Mouse (Mus musculus): ENCODE data around the gene Impg2. TPM values are rescaled to one million over a fixed set of nuclear protein-coding genes. Genes with fewer than 3 reads are reported as not detected.

Impg2 gene
- polyA plus RNA-seq (2015; fragmentation: Nextera tagmentation; extraction: Ambion mirVana): 0.10 and 0.20 TPM in 2 replicates

DNA sequence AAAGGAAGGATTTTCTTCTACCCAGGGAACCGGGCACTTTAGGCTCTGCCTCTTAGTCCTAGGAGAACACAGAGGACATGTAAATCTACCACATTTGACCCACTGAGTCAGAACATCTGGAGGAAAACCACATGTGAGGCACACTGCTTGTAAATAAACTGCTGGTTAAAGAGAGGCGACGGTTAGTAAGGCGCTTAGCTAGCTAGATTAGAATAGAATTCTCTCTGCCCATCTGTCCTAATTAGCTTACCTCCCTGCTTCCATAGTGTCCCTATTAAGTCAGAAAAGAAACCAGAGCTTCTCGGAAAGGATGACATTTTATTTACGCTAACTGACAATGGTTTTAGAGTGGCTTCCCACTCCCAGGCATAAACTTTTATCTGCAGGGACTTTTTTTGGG, at the start of gene Impg2:
TSS of gene Impg2 (plus strand) at position 263 of the 400 bp plus-strand sequence.
- Histone ChIP-seq H3K27ac (no peak within 1 kb of the TSS), H3K4me2 (replicated peaks) (no peak within 1 kb of the TSS), H3K36me3 (no peaks in the 10 kb centered on the region), H3K4me1 (peaks cover 3% of the 10 kb centered on the region; the same call in 1 of the 2 replicates), H3K27me3 (no peaks in the 10 kb centered on the region), H3K9ac (no peak within 1 kb of the TSS), H3K9me3 (no peaks in the 10 kb centered on the region), H3K4me3 (no peak within 1 kb of the TSS)
- WGBS: 37% methylated on average over 6 of the region's 6 CpGs
- no peak for ATAC-seq (ENCODE audit: low FRiP score, low read depth)

DNA sequence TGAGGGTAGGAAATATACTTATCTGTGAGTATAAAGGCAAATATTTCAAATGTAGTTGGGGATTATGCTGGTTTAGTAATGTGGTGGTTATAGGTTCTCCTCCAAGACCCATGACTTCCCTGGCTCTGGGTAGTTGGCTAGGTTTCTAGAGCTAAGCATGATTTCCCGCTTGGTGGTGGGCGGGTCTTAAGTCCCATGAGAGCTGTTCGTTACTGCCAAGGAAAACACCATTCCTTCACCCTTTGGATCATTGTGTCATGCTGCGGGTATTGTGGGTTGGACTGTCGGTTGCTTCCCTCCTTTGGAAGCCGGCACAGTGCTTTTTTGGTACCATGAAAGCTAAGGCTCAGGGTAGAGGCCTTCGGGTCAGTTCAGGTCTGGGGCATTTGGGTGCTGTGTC, 40.6 kb upstream of the Impg2 start:
- no peak overlapping the region for H3K4me3 ChIP-seq
- no peaks in the 10 kb centered on the region for H3K4me1 ChIP-seq
- H3K4me2 ChIP-seq (replicated peaks): no peak overlapping the region
- no peak overlapping the region for H3K27ac ChIP-seq
- H3K9me3 ChIP-seq: no peaks in the 10 kb centered on the region
- peaks cover 31% of the 10 kb centered on the region for H3K36me3 ChIP-seq
- no peak overlapping the region for H3K9ac ChIP-seq
- H3K27me3 ChIP-seq: no peaks in the 10 kb centered on the region
- no peak for ATAC-seq (ENCODE audit: low FRiP score, low read depth)
- 88% methylated on average over 7 of the region's 7 CpGs for WGBS

DNA sequence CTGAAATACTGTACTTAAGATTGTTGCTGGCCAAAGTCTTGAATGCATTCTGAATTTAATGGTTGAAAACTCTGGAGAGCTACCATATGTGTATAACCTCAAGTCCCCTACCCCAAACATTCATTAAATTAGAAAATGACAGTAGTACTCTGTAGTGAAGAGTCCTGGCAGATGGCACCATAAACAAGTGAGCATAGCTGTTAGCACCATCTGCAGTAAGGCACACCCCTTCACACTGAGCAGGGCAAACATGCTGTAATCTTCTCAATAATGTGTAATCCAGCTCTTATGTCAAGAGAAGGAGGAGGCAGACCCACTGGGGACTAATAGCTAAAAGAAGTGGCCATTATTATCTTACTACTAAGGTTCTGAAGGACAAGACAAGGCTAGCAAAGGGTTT, 33.9 kb upstream of the Impg2 start:
- no peaks in the 10 kb centered on the region for H3K27me3 ChIP-seq
- H3K4me3 ChIP-seq: no peak overlapping the region
- no peak overlapping the region for H3K9ac ChIP-seq
- no peak for ATAC-seq (ENCODE audit: low FRiP score, low read depth)
- H3K4me1 ChIP-seq: no peaks in the 10 kb centered on the region
- peaks cover 48% of the 10 kb centered on the region for H3K36me3 ChIP-seq
- H3K9me3 ChIP-seq: no peaks in the 10 kb centered on the region
- H3K27ac ChIP-seq: no peak overlapping the region
- no peak overlapping the region for H3K4me2 ChIP-seq (replicated peaks)

DNA sequence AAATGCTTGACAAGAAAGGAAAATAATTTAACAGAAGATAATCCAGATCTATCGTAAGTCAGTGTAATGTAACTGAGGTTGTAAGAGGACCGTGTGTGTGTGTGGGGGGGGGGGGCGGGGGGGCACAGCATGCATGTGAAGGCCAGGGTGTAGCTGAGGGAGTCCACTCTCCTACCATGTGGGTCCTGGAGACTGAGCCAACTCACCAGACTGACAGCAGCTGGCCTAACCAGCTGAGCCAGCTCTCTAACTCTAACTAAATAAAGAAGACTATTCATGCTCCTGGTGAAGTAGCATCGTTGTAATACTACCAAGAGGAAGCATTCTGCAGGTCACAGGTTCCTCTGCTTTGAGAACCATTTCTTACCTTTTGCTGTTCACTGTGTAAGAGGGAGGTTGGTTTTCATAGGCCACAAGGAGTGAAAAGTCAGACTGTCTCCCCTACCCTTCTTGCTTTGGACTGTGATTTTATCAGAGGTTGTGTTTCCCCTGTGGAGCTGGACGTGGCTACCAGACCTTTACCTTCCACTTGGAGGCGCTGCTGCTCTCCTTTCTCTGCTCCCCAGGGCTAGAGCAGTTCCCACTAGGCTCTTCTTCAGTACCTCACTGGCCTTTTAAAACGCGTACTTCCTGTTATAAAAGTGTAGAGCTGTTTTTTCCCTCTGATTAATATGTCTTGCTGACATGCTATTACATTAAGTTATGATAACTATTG, 28.1 kb upstream of the Impg2 start:
- 72% methylated on average over 8 of the region's 8 CpGs for WGBS
- no peaks in the 10 kb centered on the region for H3K9me3 ChIP-seq
- no peaks in the 10 kb centered on the region for H3K27me3 ChIP-seq
- H3K36me3 ChIP-seq: peaks cover 43% of the 10 kb centered on the region
- no peaks in the 10 kb centered on the region for H3K4me1 ChIP-seq
- H3K4me3 ChIP-seq: no peak overlapping the region
- no peak overlapping the region for H3K4me2 ChIP-seq (replicated peaks)
- no peak overlapping the region for H3K9ac ChIP-seq
- no peak for ATAC-seq (ENCODE audit: low FRiP score, low read depth)
- no peak overlapping the region for H3K27ac ChIP-seq

DNA sequence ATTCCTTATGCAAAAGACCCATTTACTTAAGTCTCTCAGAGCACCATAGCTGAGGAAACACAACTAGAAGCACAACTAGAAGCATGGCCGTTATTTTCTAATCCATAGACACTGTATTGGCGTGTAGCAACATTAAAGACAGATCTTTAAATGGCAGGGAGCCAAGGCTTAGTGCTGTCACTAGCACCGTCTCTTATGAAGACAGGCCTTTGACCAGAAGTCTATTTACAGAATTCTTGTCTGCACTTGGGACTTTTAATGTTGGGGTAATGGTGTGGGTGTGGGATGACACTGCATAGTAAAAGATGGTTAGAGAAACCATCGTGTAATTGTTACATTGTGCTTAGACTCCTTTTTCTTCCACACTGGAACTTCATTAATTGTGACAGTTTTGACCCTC, 17.2 kb upstream of the Impg2 start:
- no peak for ATAC-seq (ENCODE audit: low FRiP score, low read depth)
- Histone ChIP-seq H3K4me1 (no peaks in the 10 kb centered on the region), H3K36me3 (peaks cover 64% of the 10 kb centered on the region), H3K9ac (no peak overlapping the region), H3K27ac (no peak overlapping the region), H3K9me3 (0 out of 2 replicates have a peak, but pooled peaks cover 5% of the 10 kb centered on the region), H3K4me2 (replicated peaks) (no peak overlapping the region), H3K4me3 (no peak overlapping the region), H3K27me3 (no peaks in the 10 kb centered on the region)
- WGBS: 82% methylated on average over 4 of the region's 4 CpGs

DNA sequence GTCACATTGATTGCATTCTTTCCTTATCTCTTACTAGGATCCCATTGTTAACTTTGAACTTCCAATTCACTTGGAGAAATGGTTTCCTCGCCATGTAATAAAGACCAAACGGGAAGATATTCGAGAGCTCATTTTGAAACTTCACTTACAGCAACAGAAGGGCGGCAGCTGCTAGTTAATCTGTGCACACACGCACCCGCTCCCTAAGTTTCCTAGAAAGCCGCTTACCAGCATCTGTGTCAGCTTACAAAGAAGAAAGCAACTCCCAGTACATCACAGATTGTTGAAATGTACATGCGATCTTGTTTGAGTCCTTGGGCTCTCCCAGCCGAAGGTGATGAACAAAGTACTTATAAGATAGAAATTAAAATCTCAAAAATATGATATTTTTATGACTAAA, 15.9 kb upstream of the Impg2 start:
- no peak for ATAC-seq (ENCODE audit: low FRiP score, low read depth)
- Histone ChIP-seq H3K9ac (no peak overlapping the region), H3K9me3 (0 out of 2 replicates have a peak, but pooled peaks cover 5% of the 10 kb centered on the region), H3K4me1 (no peaks in the 10 kb centered on the region), H3K27me3 (no peaks in the 10 kb centered on the region), H3K27ac (no peak overlapping the region), H3K4me2 (replicated peaks) (no peak overlapping the region), H3K36me3 (peaks cover 50% of the 10 kb centered on the region), H3K4me3 (no peak overlapping the region)
- WGBS: 85% methylated on average over 9 of the region's 9 CpGs

DNA sequence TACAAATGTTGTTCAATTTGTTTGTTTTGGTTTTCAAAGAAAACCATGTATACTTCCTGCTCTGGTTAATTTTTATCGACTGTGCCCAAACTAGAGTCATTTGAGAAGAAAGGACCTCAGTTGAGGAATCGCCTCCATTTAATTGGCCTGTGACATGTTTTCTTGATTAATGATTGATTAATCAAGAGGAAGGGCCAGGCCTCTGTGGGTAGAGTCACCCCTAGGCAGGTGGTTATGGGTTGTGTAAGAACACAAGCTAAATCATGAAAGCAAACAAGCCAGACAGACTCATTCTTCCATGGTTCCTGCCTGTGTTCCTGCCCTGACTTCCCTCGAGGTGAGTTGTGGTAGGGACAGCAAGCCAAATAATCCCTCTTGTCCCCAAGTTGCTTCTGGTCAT, 8.6 kb downstream of the Impg2 start:
- Histone ChIP-seq H3K4me1 (no peaks in the 10 kb centered on the region), H3K4me3 (no peak overlapping the region), H3K27ac (no peak overlapping the region), H3K36me3 (no peaks in the 10 kb centered on the region), H3K9me3 (no peaks in the 10 kb centered on the region), H3K9ac (no peak overlapping the region), H3K4me2 (replicated peaks) (no peak overlapping the region), H3K27me3 (no peaks in the 10 kb centered on the region)
- no peak for ATAC-seq (ENCODE audit: low FRiP score, low read depth)
- 56% methylated on average over 3 of the region's 3 CpGs for WGBS

DNA sequence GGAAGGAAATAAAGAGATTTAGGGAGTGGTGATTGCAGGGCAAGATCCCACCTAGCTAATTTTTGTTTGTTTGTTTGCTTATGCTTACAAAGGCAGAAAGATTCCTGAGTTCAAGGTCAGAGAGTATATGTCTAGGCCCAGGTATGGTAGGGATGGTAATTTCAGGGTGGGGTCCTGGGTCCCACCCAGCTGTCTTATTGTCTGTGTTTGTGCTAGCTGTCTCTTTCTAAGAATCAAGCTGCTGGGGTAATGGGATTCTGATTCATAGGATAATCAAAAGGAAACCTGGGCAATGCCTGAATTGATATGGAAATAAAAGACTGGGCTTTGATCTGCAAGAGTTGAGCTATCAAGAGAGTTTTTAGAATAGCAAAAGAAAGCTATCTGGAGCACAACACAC, 23.6 kb downstream of the Impg2 start:
- Histone ChIP-seq H3K4me3 (no peak overlapping the region), H3K27me3 (no peaks in the 10 kb centered on the region), H3K4me1 (no peaks in the 10 kb centered on the region), H3K36me3 (0 out of 2 replicates have a peak, but pooled peaks cover 3% of the 10 kb centered on the region), H3K27ac (no peak overlapping the region), H3K9me3 (no peaks in the 10 kb centered on the region), H3K4me2 (replicated peaks) (no peak overlapping the region), H3K9ac (no peak overlapping the region)
- no peak for ATAC-seq (ENCODE audit: low FRiP score, low read depth)

DNA sequence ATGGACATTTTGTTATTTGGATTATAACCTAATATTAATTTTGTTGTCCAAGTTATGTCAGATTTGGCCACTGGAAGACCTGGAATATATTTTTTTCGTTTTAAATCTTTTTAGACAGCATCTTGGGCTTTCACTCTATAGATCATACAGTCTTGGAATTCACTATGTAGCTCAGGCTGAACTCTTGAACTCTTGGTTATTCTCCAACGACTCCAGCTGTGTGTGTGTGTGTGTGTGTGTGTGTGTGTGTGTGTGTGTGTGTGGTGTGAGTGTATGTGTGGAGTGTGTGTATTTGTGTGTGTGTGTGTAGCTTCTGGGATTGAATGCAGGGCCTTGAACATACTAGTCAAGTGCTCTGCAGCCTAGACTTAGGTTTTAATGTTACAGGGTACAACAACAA, 25.3 kb downstream of the Impg2 start:
- Histone ChIP-seq H3K9ac (no peak overlapping the region), H3K36me3 (0 out of 2 replicates have a peak, but pooled peaks cover 3% of the 10 kb centered on the region), H3K9me3 (no peaks in the 10 kb centered on the region), H3K4me2 (replicated peaks) (no peak overlapping the region), H3K4me3 (no peak overlapping the region), H3K27ac (no peak overlapping the region), H3K27me3 (no peaks in the 10 kb centered on the region), H3K4me1 (no peaks in the 10 kb centered on the region)
- 59% methylated on average over 2 of the region's 2 CpGs for WGBS
- ATAC-seq (ENCODE audit: low FRiP score, low read depth): no peak

DNA sequence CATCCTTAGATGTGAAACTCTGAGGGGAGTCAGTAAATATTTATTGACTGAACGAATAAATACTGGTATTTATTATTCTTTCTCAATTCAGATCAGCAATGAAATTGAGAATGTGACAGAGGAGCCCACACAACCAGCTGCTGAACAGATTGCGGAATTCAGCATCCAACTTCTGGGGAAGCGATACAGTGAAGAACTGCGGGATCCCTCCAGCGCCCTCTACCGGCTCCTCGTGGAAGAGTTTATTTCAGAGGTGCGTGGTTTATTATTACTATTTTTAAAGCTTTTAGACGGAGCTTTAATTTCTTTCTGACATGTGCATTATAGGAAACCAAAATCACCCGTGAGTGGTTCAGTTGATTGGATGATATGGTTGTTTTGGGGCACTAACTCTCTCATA, 27.2 kb downstream of the Impg2 start:
- Histone ChIP-seq H3K36me3 (0 out of 2 replicates have a peak, but pooled peaks cover 3% of the 10 kb centered on the region), H3K9me3 (no peaks in the 10 kb centered on the region), H3K4me2 (replicated peaks) (no peak overlapping the region), H3K27me3 (no peaks in the 10 kb centered on the region), H3K27ac (no peak overlapping the region), H3K9ac (no peak overlapping the region), H3K4me3 (no peak overlapping the region), H3K4me1 (no peaks in the 10 kb centered on the region)
- ATAC-seq (ENCODE audit: low FRiP score, low read depth): no peak
- 47% methylated on average over 10 of the region's 10 CpGs for WGBS

DNA sequence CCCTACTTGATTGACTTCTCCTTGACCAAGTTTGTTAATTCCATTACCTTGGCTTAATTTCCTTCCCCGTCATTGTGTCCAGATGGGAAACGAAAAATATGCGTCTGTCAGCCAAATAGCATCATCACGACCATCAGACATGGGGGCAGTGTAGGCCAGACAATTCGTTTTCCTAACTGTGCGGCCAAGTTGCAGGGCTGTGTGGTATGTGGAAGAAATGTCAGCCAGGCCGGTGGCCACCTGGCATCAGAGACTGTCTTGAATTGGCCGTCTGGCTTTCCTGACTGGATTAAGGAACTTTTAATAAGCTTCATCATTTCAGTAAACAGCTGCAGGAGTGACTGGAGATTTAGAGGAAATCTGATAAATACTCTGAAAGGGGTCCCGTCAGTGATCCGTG, 28.6 kb downstream of the Impg2 start:
- Histone ChIP-seq H3K4me1 (no peaks in the 10 kb centered on the region), H3K27me3 (no peaks in the 10 kb centered on the region), H3K27ac (no peak overlapping the region), H3K9me3 (no peaks in the 10 kb centered on the region), H3K4me2 (replicated peaks) (no peak overlapping the region), H3K9ac (no peak overlapping the region), H3K36me3 (0 out of 2 replicates have a peak, but pooled peaks cover 3% of the 10 kb centered on the region), H3K4me3 (no peak overlapping the region)
- no peak for ATAC-seq (ENCODE audit: low FRiP score, low read depth)
- 66% methylated on average over 10 of the region's 10 CpGs for WGBS

DNA sequence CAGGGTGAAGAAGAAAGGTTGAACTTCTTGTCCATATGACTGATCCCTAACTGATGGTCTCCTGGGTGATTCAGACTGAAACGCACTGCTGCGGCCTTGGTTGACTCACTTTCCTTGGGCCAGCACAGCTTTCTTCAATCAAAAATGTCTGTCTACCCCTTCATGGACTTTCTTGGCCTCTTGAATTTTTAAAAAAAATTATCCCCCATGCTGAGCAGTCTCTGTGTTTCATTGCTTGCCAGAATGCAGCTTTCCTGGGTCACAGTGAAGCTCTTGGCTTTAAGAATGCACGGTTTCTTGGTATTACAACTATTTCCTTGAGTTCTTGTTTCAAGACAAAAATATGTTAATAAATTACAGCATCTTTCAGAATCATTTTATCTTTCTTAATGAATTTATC, 41.9 kb downstream of the Impg2 start:
- H3K27ac ChIP-seq: no peak overlapping the region
- H3K9me3 ChIP-seq: no peaks in the 10 kb centered on the region
- no peaks in the 10 kb centered on the region for H3K4me1 ChIP-seq
- no peaks in the 10 kb centered on the region for H3K27me3 ChIP-seq
- no peak overlapping the region for H3K9ac ChIP-seq
- H3K36me3 ChIP-seq: no peaks in the 10 kb centered on the region
- no peak for ATAC-seq (ENCODE audit: low FRiP score, low read depth)
- 89% methylated on average over 3 of the region's 3 CpGs for WGBS
- H3K4me3 ChIP-seq: no peak overlapping the region
- H3K4me2 ChIP-seq (replicated peaks): no peak overlapping the region

DNA sequence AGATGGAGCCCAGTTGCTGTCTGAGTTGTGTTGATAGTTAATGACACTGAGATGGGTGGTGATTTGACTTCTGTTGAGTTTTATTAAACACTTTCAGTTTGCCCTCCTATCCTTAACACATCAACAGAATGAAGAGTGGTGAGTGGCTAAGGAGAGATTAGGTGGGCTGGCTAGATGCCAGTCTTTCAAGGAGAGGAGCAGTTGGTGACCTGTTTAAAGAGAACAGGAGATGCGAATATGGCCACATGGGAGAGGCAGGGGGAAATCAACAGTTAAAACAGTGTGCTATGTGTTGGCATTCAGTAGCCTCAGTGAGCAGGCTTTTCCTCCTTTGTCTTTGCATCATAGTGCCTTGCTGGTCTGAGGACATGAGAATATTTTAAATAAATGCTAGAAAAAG, 69.8 kb downstream of the Impg2 start:
- Histone ChIP-seq H3K36me3 (no peaks in the 10 kb centered on the region), H3K9ac (no peak overlapping the region), H3K4me3 (no peak overlapping the region), H3K4me2 (replicated peaks) (no peak overlapping the region), H3K9me3 (no peaks in the 10 kb centered on the region), H3K4me1 (peaks cover 4% of the 10 kb centered on the region; the same call in 1 of the 2 replicates), H3K27ac (no peak overlapping the region), H3K27me3 (no peaks in the 10 kb centered on the region)
- no peak for ATAC-seq (ENCODE audit: low FRiP score, low read depth)
- WGBS: 75% methylated on average over 1 of the region's 1 CpGs

All from limb, embryonic 13.5 days (tissue).